Comparison of ENCODE assay signal across 8 mouse cellular contexts in the genomic region with DNA sequence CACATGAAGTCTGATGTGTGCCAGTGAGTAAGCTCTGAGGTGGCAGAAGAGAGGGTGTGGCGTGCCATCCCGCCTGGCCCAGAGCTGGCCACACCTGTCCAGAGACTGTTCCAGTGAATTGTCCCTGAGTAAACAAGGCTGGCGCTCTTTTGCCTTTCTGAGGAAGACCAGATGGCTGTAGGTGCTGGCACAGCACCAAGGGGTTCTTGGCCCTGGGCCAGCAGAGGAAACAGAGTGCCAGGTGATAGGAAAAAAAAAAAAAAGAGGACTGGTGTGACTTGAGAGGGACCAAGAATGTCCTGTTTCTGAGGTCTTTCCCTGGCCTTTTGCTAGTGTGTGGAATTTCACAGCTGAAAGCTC. TPM values are rescaled to one million over a fixed set of nuclear protein-coding genes. Genes with fewer than 3 reads are reported as not detected.
DNase-seq lines count a peak whose midpoint lies in the region; ATAC-seq lines count a peak whose summit lies in the region.

No protein-coding gene starts in this region.

- no peak for ATAC-seq in limb, embryonic 12.5 days (ENCODE audit: insufficient number of reproducible peaks, insufficient read depth, low FRiP score, low TSS enrichment, low read depth)
- ATAC-seq in limb, embryonic 15.5 days (ENCODE audit: insufficient number of reproducible peaks, low FRiP score, low TSS enrichment, low read depth), result no peak
- ATAC-seq in stomach, embryonic 16.5 days (ENCODE audit: insufficient read depth, low FRiP score), result peak; percentile 81
- ATAC-seq in activated CD4-positive, CD25-positive, alpha-beta regulatory T cell, adult 4 months, result no peak

- 66% methylated on average over 3 of the region's 3 CpGs for WGBS in limb, embryonic 12.5 days
- WGBS in limb, embryonic 10.5 days, result 83% methylated on average over 3 of the region's 3 CpGs
- WGBS in limb, embryonic 15.5 days, result 51% methylated on average over 3 of the region's 3 CpGs
- WGBS in stomach, embryonic 16.5 days, result 33% methylated on average over 3 of the region's 3 CpGs

- H3K4me2 ChIP-seq in limb, embryonic 12.5 days, result no peak overlapping the region
- H3K4me2 ChIP-seq in limb, embryonic 15.5 days, result no peak overlapping the region
- H3K4me2 ChIP-seq in stomach, embryonic 16.5 days (ENCODE audit: low read depth, low read length), result no peak overlapping the region

- no peak for DNase-seq in limb, embryonic 10.5 days (ENCODE audit: low spot score)
- peak; percentile 83 for DNase-seq in cerebellum, adult 11-12 months
- DNase-seq in heart, postnatal 4 days, result peak; percentile 79
- no peak for DNase-seq in frontal cortex, postnatal 25 days (ENCODE audit: low spot score in 2 of 2)

- no peaks in the 10 kb centered on the region for H3K27me3 ChIP-seq in limb, embryonic 12.5 days
- no peaks in the 10 kb centered on the region for H3K27me3 ChIP-seq in limb, embryonic 10.5 days (ENCODE audit: low read depth, poor library complexity, severe bottlenecking)
- H3K27me3 ChIP-seq in limb, embryonic 15.5 days, result no peaks in the 10 kb centered on the region
- no peaks in the 10 kb centered on the region for H3K27me3 ChIP-seq in stomach, embryonic 16.5 days (ENCODE audit: control insufficient read depth, insufficient read depth, low read length)

- no peak overlapping the region for H3K9ac ChIP-seq in limb, embryonic 12.5 days (replicated peaks)
- H3K9ac ChIP-seq in limb, embryonic 15.5 days, result no peak overlapping the region
- H3K9ac ChIP-seq in stomach, embryonic 16.5 days (ENCODE audit: low read length), result no peak overlapping the region

- no peak overlapping the region for H3K4me3 ChIP-seq in limb, embryonic 12.5 days (replicated peaks)
- H3K4me3 ChIP-seq in limb, embryonic 10.5 days, result no peak overlapping the region
- H3K4me3 ChIP-seq in limb, embryonic 15.5 days, result no peak overlapping the region
- no peak overlapping the region for H3K4me3 ChIP-seq in stomach, embryonic 16.5 days (replicated peaks; ENCODE audit: low read length)

- peaks cover 25% of the 10 kb centered on the region for H3K36me3 ChIP-seq in limb, embryonic 12.5 days
- peaks cover 20% of the 10 kb centered on the region for H3K36me3 ChIP-seq in limb, embryonic 10.5 days
- H3K36me3 ChIP-seq in limb, embryonic 15.5 days, result peaks cover 23% of the 10 kb centered on the region
- no peaks in the 10 kb centered on the region for H3K36me3 ChIP-seq in stomach, embryonic 16.5 days (ENCODE audit: control insufficient read depth, insufficient read depth, low read length)

- peaks cover 8% of the 10 kb centered on the region; the same call in 1 of the 2 replicates for H3K4me1 ChIP-seq in limb, embryonic 12.5 days (replicated peaks)
- no peaks in the 10 kb centered on the region for H3K4me1 ChIP-seq in limb, embryonic 10.5 days
- peaks cover 20% of the 10 kb centered on the region for H3K4me1 ChIP-seq in limb, embryonic 15.5 days
- H3K4me1 ChIP-seq in stomach, embryonic 16.5 days (ENCODE audit: control insufficient read depth, insufficient read depth, low read length), result peaks cover 13% of the 10 kb centered on the region; the same call in 1 of the 2 replicates

- H3K27ac ChIP-seq in limb, embryonic 12.5 days, result peak overlapping the region; percentile 9; the same call in 1 of the 2 replicates
- no peak overlapping the region for H3K27ac ChIP-seq in limb, embryonic 10.5 days
- H3K27ac ChIP-seq in limb, embryonic 15.5 days, result peak overlapping the region; percentile 69
- peak overlapping the region; percentile 45; the same call in 1 of the 2 replicates for H3K27ac ChIP-seq in stomach, embryonic 16.5 days (ENCODE audit: low read length)

- H3K9me3 ChIP-seq in limb, embryonic 12.5 days, result no peaks in the 10 kb centered on the region
- no peaks in the 10 kb centered on the region for H3K9me3 ChIP-seq in limb, embryonic 10.5 days (replicated peaks)
- no peaks in the 10 kb centered on the region for H3K9me3 ChIP-seq in limb, embryonic 15.5 days
- no peaks in the 10 kb centered on the region for H3K9me3 ChIP-seq in stomach, embryonic 16.5 days (replicated peaks; ENCODE audit: control insufficient read depth, low read length)

RNA-seq across cellular contexts. Expression of a gene that starts 43.3 kb away (rescaled TPM):
- polyA plus RNA-seq in limb, embryonic 12.5 days (2016; fragmentation: Nextera tagmentation; extraction: Ambion mirVana), result 546 and 583 TPM in 2 replicates
- polyA plus RNA-seq in limb, embryonic 10.5 days (2016; fragmentation: Nextera tagmentation; extraction: Ambion mirVana), result 562 and 618 TPM in 2 replicates
- total RNA-seq in heart, postnatal 4 days (2021), result 100 to 1,000 TPM; 227 to 230 TPM
- 456 and 462 TPM in 2 replicates for polyA plus RNA-seq in limb, embryonic 15.5 days (2015; fragmentation: Nextera tagmentation; extraction: Ambion mirVana)
- 177 and 197 TPM in 2 replicates for polyA plus RNA-seq in stomach, embryonic 16.5 days (2015; fragmentation: Nextera tagmentation; extraction: Ambion mirVana)
- 10 to 100 TPM; 35.3 to 39.2 TPM for polyA plus RNA-seq in activated CD4-positive, CD25-positive, alpha-beta regulatory T cell, adult 4 months (2017; shearing (Covaris generic))

RNA-seq across cellular contexts. Expression of a gene that starts 58.5 kb away (rescaled TPM):
- polyA plus RNA-seq in limb, embryonic 12.5 days (2016; fragmentation: Nextera tagmentation; extraction: Ambion mirVana), result 1.2 and 1.3 TPM in 2 replicates
- polyA plus RNA-seq in limb, embryonic 10.5 days (2016; fragmentation: Nextera tagmentation; extraction: Ambion mirVana), result 0.87 and 1.6 TPM in 2 replicates
- total RNA-seq in heart, postnatal 4 days (2021), result under 1 TPM; 0.27 to 0.33 TPM
- 610 and 666 TPM in 2 replicates for polyA plus RNA-seq in limb, embryonic 15.5 days (2015; fragmentation: Nextera tagmentation; extraction: Ambion mirVana)
- 360 and 682 TPM in 2 replicates for polyA plus RNA-seq in stomach, embryonic 16.5 days (2015; fragmentation: Nextera tagmentation; extraction: Ambion mirVana)
- polyA plus RNA-seq in activated CD4-positive, CD25-positive, alpha-beta regulatory T cell, adult 4 months (2017; shearing (Covaris generic)), result under 1 TPM; 0.29 to 0.31 TPM

Comparison
In these comparisons a context has a peak if more than half of its experiments do, and no peak if none do; other contexts are left out.
1. RNA of a gene that starts 58.5 kb away (polyA plus RNA-seq): 610 to 666 TPM in limb, embryonic 15.5 days and 360 to 682 TPM in stomach, embryonic 16.5 days; 0.87 to 1.6 TPM in limb, embryonic 10.5 days, 1.2 to 1.3 TPM in limb, embryonic 12.5 days and 0.29 to 0.31 TPM in activated CD4-positive, CD25-positive, alpha-beta regulatory T cell, adult 4 months; every median in the first group is over 100 times any median in the second.
2. DNase-seq: peak in cerebellum, adult 11-12 months (single experiment) and heart, postnatal 4 days (single experiment); none in limb, embryonic 10.5 days (single experiment) and frontal cortex, postnatal 25 days (0 of 2).